Mouse (Mus musculus) gastrocnemius, postnatal 10 days (tissue): ENCODE results near the gene Vps37c. TPM values are rescaled to one million over a fixed set of nuclear protein-coding genes. Genes with fewer than 3 reads are reported as not detected.

ENCODE experiments used
- DNase-seq: peaks from one replicate; pipeline ENCODE4 v3.0.0; 2021; ENCODE audit warnings: mixed read lengths
- total RNA-seq, 2 experiments: library from RNA; stranded (reverse); gene quantifications; 2 replicates each; pipeline ENCODE4 v1.2.3; 2021

Vps37c gene
- total RNA-seq, 2 experiments from 2014 or later, result 17.3 to 23.1 TPM

- no peak for DNase-seq
Observed at GRCm38 (mm10) chr19:10742145-10742544, 53.6 kb downstream of the Vps37c start.

DNA sequence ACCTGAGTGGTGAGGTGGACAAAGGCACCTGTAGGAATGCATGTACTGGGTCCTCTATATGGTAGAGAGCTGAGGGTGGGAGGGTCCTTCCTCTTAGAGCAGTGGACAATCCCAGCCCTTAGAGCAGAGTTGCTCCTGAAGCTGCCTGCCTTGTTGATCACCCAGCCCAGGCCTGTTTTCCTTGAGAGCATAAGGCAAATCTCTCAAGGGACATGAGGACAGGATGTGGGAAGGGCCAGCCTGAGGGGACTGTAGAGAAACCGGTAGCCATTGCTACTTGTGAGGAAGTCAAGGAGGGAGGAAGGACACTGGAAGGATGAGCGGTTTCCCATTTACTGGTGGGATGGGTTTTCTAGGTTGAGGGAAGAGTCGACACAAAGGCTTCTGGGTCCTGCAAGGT, 54.0 kb downstream of the Vps37c start:
- no peak for DNase-seq

- no peak for DNase-seq
Observed at GRCm38 (mm10) chr19:10747182-10747581, 58.6 kb downstream of the Vps37c start.

DNA sequence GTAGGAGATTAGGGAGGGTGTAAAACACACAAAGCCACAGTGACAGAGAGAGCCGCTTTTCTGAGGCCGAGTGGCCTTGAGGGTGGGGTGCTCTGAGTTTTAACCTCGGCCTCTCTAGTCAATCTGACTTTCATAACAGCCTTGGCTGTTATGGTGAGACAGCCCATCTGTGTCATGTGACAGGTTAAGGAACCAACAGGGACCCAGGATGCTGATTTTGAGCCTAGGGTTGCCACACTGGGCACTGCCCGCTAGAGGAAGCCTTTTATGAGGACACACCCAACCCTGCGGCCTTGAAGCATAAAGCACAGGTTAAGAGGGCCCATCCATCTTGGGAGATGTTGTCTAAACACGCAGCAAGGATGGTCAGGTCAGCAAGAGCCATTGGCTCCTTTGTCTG, 59.2 kb downstream of the Vps37c start:
- DNase-seq, result no peak

GRCm38 (mm10) chr19:10748401-10749102, 60.0 kb downstream of the Vps37c start:
- DNase-seq, result no peak

- no peak for DNase-seq
Observed at GRCm38 (mm10) chr19:10749295-10749694, 60.8 kb downstream of the Vps37c start.

- DNase-seq, result no peak
Observed at GRCm38 (mm10) chr19:10750161-10750560, 61.6 kb downstream of the Vps37c start.

DNA sequence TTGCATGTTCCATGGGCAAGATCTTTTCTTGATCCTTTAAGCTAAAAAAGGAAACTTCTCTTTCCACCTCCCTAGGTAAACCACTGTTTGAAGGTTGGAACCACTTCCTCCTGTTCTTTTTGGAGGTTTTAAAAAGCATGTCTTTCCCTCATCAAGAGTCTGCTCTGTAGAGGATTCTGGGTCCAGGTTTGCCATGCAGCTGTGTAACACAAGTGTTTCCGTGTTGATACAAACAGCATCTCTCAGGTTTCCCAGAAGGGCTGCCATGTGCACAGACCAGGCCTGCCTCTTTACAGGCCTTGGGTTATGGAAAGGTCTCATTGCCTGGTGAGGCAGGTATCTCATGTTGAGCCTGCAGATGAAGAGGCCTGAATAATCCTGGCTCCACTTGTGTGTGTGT, 63.1 kb downstream of the Vps37c start:
- no peak for DNase-seq

GRCm38 (mm10) chr19:10752106-10752505, 63.6 kb downstream of the Vps37c start:
- DNase-seq, result no peak

- DNase-seq, result no peak
Observed at GRCm38 (mm10) chr19:10752646-10753045, 64.1 kb downstream of the Vps37c start.

DNA sequence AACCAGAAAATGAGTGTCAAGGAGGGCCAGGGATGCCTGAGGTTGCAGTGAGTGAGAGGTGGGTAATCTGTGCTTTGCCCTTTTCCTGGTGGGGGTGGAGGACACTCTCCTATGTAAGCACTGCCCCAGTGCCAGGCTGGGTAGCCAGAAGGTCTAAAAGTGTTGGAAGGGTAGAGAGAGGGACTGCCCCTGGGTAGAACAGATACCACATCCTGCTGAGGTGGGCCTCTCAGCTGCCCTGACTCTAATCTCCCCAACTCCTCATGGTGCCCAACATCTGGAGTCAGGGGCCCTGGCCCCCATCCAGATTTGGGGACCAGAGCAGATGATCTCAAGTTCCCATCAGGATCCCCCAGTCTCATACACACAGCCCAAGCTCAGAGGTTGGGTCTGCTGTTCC, 68.6 kb downstream of the Vps37c start:
- DNase-seq, result no peak

DNA sequence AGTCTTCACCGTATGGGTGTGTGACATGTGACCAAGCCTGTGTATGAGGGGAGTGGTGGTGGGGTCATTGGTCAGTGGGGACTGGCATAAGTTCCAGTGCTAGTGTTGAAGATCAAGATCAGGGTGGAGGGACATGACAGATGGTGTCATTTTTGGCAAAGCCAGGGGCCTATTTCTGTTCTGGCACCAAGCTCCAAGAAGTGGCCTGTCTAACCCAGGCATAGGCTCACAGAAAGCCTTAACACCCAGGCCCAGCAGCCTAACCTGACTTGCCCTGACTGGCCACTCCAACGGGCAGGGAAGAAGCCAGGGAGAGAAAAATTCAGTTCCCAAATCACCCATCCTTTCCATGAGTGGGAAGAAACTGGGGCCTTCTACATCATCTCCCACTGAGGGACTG, 69.0 kb downstream of the Vps37c start:
- DNase-seq, result no peak

GRCm38 (mm10) chr19:10758708-10759107, 70.2 kb downstream of the Vps37c start:
- DNase-seq, result no peak

DNA sequence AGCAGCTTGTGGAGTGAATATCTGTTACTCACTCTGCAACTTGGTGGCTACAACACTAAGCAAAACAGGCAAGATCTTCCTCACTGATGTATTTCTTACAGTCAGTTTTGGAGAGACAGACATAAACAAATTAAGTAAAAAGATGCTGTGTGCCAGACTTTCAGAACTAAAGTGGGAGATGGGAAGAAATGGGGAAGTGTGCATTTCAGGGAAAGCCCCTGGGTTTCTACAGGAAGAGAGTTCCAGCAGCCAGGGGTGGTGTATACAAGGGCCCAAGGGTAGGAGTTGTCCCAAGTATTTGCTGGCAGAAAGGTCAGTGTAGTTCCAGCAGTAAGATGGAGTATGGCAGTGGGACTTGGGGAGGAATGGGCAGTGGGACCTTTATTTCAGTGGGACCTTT, 71.0 kb downstream of the Vps37c start:
- DNase-seq, result no peak

DNA sequence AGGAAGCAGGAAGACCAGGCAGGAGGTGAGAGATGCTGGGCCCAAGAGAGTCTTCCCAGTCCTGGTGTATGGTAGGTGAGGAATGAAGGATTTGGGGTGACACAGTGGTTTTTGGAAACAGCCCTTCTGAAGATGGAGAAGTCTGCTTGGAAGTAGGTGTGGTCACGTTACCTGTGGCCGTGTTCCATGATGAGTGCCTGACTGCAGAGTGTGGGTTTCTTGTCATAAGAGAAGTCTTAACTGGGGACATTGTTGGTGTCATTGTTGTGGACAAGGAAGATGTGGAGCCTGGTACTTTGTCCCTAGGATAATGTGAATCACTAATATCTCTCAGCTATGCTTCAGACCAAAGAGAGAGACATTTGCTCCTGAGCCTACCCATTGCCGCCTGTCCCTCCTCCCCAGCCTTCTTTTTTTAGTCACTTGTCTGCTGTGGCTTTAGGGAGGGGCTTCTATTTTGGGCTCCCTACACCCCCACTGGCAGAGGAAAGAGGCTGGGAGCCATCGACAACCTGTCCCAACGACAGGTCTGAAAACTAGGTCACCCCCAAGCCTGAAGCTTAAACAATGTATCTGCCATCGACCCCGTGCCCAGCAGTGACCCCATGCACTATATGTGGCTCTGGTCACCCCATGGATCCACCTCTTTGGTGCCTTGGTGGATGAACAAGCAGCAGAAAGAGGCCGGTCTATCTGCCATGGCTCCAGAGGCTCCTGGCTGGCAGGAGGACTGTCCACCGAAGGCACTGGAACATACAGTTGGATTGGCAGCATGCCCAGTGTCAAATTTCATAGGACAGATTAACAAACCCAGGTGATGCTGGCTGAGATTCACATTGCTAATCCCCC, 71.7 kb downstream of the Vps37c start:
- peak; percentile 58 for DNase-seq

- DNase-seq, result no peak
Observed at GRCm38 (mm10) chr19:10761794-10762415, 73.4 kb downstream of the Vps37c start.

DNA sequence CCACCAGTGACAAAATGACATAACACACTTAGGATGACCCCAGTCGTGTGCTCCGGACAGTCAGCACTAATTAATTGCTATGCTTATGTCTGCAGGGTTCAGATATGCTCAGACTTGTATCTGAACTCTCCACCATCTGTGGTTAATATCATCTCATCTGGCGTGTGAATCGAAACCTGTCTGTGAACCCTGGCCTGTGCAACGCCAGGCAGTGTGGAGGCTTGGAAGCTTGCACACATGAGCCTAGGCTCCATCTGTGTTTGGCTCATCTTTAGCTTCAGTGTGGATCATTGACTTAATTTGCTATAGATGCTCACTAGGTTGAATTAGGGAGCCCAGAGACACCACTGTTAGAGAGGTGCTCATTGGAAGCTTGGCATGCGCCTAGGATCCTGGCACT, 73.9 kb downstream of the Vps37c start:
- DNase-seq, result no peak

DNA sequence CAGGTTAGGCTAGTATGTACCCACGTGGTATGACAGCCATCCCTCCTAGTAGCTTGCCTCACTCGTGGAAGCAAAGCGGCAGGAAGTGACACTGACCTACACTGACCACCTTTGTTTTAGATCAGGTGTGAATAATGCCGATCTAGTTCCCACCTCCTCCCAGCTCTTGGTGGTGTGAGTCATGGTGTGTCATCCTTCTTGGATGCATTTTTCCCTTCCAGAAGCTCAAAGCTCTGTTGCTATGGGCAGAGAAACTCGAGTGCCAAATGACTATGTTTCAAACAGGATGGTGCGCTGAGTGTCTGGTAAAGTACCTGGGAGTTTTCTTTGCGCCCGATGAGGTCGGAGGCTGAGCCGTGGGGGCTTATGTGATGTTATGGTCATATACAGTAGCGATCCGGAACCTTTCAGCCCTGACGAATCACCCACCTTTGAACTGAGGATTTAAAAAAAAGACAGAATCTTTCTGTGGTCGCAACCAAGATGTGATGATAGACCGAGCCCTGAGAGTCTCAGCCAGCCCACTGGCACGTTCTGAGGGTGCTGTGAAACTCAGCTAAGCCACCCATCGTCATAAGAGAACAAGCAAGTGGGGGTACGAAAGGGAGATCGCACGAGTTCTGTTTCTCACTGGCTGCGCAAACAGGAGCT, 75.0 kb downstream of the Vps37c start:
- no peak for DNase-seq
